Mouse (Mus musculus) testis, adult 2 months (tissue): ENCODE measurements around the gene Spag9.

Source experiments
- CTCF ChIP-seq: fragments of 200-500 bp; IDR thresholded peaks from 2 replicates; pipeline ENCODE4 v1.5.1; 2012; ENCODE audit warnings: low read depth, mild to moderate bottlenecking, inconsistent platforms, low read length, moderate library complexity; ENCODE audit not compliant: control insufficient read depth, insufficient read depth, insufficient replicate concordance
- POLR2A ChIP-seq: fragments of 200-500 bp; IDR thresholded peaks from 2 replicates; pipeline ENCODE4 v1.6.1; 2012; ENCODE audit warnings: low read depth, mild to moderate bottlenecking, inconsistent platforms, low read length, moderate library complexity; ENCODE audit not compliant: control insufficient read depth

- TF ChIP-seq CTCF (no peak), POLR2A (peak; percentile 37; the same call in 1 of the 2 replicates)
Measured at GRCm38 (mm10) chr11:94043998-94044985, 48.4 kb downstream of the Spag9 start.
